Mouse (Mus musculus): ENCODE results near the gene Slc39a3. TPM values are rescaled to one million over a fixed set of nuclear protein-coding genes. Genes with fewer than 3 reads are reported as not detected.

Gene Slc39a3
- polyA plus RNA-seq, 1 experiment from 2014 or later: 14.3 TPM

DNA sequence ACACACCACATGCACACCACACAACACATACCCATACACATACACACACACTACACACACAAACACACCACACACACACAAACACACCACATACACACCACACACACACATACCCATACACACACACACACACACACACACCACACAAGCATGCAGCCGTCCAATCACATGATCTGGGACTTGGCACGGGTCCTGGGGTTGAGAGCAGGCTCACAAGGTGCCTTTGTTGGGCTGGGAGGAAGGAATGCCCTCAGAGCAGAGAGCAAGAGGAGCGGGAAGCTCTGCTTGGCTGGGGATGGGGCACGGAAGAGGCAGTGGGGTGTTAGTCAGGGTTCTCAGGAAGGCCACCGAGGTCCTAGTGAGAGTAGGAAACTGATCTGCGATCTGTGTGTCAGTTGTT is 26.4 kb downstream of the Slc39a3 start:
- CTCF ChIA-PET: interaction anchor here (1.2 kb wide), 1 partner anchor 16 kb away, joined by 3 read pairs; no protein-coding TSS in a partner anchor
- in situ Hi-C loops (cut with MboI; ENCODE audit: low pct_unique_long_range_greater_than_20kb): no loop called here
- POLR2A ChIA-PET: no interaction called here
- TF ChIP-seq CTCF (IDR thresholded peaks at IDR 0.05): no peak
- ATAC-seq (no peak), DNase-seq (ENCODE audit: low read depth, low spot score) (no peak)
- no peaks in the 10 kb centered on the region for H3K27me3 ChIP-seq

DNA sequence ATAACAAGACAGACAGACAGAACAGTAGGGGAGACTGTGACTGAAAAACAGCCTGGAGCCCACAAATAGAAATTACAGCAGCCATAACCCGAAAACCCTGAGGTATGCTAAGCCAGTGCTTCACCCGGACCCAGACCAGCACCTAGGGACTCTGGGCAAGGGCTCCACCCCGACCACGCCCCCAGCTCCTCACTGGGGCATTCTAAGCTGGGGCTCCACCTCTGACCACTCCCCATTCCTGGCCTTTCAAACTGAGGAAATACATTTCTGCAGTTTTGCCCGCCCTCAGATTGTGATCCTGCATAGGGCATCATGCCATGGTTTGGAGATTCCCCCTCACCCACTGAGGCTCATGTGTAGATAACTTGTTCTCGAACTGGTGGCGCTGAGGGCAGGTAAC is 30.0 kb downstream of the Slc39a3 start:
- DNase-seq (ENCODE audit: low read depth, low spot score): no peak
- ATAC-seq: no peak
- CTCF ChIA-PET: no interaction called here
- no peaks in the 10 kb centered on the region for H3K27me3 ChIP-seq
- in situ Hi-C loops (cut with MboI; ENCODE audit: low pct_unique_long_range_greater_than_20kb): no loop called here
- no peak for TF ChIP-seq CTCF (IDR thresholded peaks at IDR 0.05)
- POLR2A ChIA-PET: no interaction called here

DNA sequence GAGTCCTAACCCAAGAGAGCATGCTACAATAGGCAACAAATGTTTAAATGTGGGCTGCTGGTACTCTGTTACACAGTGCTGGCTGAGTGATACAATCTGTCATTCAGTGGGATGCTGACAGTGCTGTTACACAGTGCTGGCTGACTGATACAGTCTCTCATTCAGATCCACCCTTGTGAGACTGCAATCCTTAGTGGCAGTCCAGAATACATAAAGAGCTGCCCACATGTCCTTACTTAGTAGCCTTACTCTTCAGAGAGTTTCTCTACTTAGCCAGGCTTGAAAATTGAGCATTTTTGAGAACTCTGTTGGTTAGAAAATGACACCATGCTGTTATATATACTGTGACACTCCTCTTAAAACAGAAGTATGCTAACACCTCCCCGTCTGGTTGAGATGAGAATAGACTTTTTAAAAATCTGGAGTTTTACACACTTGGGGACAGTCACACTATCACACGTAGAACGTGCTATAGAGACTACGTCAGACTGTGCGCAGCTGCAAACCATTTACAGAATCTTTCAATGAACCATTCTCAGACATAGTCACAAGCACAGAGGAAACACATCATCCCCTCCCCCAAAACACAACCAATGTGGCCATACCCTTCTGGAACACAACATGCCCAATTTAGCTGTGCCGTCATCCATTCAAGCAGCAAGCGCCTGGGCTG is 31.1 kb downstream of the Slc39a3 start:
- TF ChIP-seq CTCF (IDR thresholded peaks at IDR 0.05): no peak
- in situ Hi-C loops (cut with MboI; ENCODE audit: low pct_unique_long_range_greater_than_20kb): no loop called here
- no peaks in the 10 kb centered on the region for H3K27me3 ChIP-seq
- POLR2A ChIA-PET: no interaction called here
- ATAC-seq: no peak
- CTCF ChIA-PET: no interaction called here
- no peak for DNase-seq (ENCODE audit: low read depth, low spot score)

DNA sequence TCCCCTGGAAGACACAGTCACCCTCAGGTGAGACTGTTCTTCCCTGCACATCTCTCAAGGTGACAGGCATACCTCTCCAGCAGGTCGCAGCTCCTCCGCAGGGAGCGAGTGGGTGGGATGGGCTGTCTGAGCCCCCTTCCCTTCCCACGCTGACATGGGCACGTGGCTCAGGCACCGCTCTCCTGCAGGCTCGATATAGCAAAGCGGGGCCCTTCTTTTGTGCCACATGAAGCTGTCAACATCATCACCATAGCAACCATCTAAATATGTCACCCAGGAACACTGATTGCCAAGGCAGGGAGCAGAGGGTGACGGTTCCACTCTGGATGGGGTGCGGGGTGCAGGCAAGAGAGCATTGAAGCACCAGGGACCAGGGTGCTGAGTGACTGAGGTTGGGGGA is 36.1 kb downstream of the Slc39a3 start:
- CTCF ChIA-PET: interaction anchor here (1.6 to 2.0 kb wide), 2 partner anchors 14 to 40 kb away, joined by 4 to 6 read pairs; partner anchors contain the start of gene Gng7
- no peak for TF ChIP-seq CTCF (IDR thresholded peaks at IDR 0.05)
- POLR2A ChIA-PET: no interaction called here
- ATAC-seq (no peak), DNase-seq (ENCODE audit: low read depth, low spot score) (no peak)
- no peaks in the 10 kb centered on the region for H3K27me3 ChIP-seq
- in situ Hi-C loops (cut with MboI; ENCODE audit: low pct_unique_long_range_greater_than_20kb): no loop called here

DNA sequence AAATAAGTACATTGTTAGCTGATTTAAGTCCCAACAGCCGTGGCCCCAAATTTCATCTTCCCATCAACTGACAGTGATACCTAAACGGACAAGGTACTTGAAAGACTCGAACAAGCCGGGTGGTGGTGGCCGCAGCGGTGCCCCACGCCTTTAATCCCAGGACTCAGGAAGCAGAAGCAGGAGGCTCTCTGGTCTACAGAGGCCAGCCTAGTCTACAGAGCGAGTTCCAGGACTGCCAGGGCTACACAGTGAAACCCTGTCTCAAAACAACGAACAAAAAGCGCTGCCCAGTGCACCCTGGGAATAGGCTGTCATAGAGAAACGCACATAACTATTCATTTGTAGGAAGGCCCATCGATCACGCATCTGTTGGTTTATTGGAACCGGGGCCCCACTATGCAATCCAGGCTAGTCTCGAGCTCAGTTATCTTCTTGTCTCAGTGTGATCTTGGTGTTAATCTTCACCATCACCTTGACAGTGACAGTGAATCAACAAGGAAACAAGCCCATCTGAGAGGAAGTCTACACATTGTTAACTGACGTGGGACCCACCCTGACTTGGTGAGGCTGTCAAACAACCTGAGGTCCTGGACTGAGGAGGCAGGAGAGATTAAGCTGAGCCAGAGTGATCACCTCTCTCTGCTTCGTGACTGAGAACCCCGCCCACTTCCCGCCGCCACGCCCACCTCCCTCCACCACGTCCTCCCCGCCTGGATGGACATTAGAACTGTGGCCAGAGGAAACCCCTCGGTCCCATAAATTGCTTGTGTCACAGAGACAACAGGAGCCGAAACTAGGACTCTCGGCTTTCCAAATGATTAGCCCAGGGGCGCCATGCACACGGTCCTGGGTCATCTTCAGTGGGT is 36.8 kb downstream of the Slc39a3 start:
- in situ Hi-C loops (cut with MboI; ENCODE audit: low pct_unique_long_range_greater_than_20kb): no loop called here
- ChIA-PET POLR2A (no interaction called here), CTCF (interaction anchor here (0.6 to 2.0 kb wide), 4 partner anchors 10 to 82 kb away, joined by 3 to 9 read pairs (median 3); no protein-coding TSS in a partner anchor)
- H3K27me3 ChIP-seq: no peaks in the 10 kb centered on the region
- DNase-seq (ENCODE audit: low read depth, low spot score) (no peak), ATAC-seq (no peak)
- no peak for TF ChIP-seq CTCF (IDR thresholded peaks at IDR 0.05)

DNA sequence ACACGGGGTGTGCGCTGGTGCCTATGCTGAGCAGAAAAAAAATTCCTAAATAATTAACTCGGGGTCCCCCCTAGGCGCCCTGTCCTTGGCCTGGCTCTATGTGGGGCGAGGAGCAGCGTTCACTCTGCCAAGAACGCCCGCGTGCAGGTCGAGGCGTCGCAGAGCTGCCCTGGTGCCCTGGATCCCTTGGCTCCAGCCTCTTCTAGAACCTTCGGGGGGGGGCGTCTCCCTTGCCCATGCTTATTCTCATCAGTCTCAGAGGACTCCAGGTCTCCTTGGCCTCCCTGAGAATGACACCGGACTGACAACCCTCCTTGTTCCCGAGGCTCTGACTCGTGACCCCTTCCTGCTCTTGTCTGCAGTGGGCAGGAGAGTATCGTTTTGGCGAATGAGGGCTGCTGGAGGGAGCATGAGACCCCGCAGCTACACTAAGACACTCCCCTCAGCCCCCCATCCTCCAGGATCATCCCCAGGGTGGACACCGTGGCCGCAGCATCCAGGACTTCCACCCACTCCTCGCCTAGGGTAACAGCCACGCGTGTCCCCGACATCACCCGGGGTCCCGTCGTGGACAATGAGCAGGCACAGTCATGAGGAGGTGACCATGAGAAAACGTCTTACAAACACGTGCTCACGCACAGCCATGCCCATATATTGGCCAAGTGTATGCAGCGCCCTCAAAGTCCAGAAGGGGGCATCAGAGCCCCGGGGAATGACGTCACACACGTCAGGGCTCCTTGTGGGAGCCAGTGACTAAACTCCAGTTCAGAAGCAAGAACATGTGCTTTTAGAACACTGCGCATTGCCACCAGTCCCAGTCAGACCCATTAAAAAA is 37.6 kb downstream of the Slc39a3 start:
- in situ Hi-C loops (cut with MboI; ENCODE audit: low pct_unique_long_range_greater_than_20kb): loop anchor here (5.0 kb wide), 4 partner anchors 38 to 178 kb away; partner anchors contain the start of genes Eef2 and Slc39a3

DNA sequence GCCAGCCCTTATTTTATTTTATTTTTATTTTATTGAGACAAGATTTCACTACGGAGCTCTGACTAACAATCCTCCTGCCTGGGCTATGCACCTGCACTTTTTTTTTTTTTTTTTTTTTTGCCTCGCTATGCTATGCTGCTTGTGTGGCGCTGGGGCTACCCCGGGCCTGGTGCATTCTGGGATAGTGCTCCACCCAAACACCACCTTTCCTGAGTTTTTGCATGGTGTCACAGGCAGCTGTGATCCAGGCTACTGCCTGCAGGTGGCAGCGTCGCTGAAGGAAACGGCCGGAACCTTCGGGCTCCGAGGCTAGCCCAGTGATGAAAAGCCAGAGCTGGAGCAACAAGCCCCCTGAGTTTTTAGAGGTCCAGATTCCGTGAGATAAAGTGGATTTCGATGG is 38.4 kb downstream of the Slc39a3 start:
- no peak for TF ChIP-seq CTCF (IDR thresholded peaks at IDR 0.05)
- ChIA-PET POLR2A (interaction anchor here (0.7 to 1.6 kb wide), 3 partner anchors 39 to 252 kb away, joined by 3 to 4 read pairs (median 4); partner anchors contain the start of gene Slc39a3), CTCF (interaction anchor here (0.8 to 2.0 kb wide), 8 partner anchors 36 to 118 kb away, joined by 3 to 10 read pairs (median 3); partner anchors contain the start of gene Slc39a3)
- no peak for ATAC-seq
- no peaks in the 10 kb centered on the region for H3K27me3 ChIP-seq
- no peak for DNase-seq (ENCODE audit: low read depth, low spot score)
- in situ Hi-C loops (cut with MboI; ENCODE audit: low pct_unique_long_range_greater_than_20kb): loop anchor here (5.0 kb wide), 4 partner anchors 39 to 179 kb away; partner anchors contain the start of genes Eef2 and Slc39a3

More for the DNA sequence above, 37.6 kb downstream of the Slc39a3 start:
- ChIA-PET POLR2A (interaction anchor here (0.9 to 1.6 kb wide), 2 partner anchors 38 to 60 kb away, joined by 3 to 4 read pairs; partner anchors contain the start of gene Slc39a3), CTCF (interaction anchor here (0.6 to 2.0 kb wide), 11 partner anchors 9 to 119 kb away, joined by 3 to 10 read pairs (median 3); partner anchors contain the start of gene Slc39a3)
- DNase-seq (ENCODE audit: low read depth, low spot score): peak; percentile 43
- no peak for TF ChIP-seq CTCF (IDR thresholded peaks at IDR 0.05)
- H3K27me3 ChIP-seq: no peaks in the 10 kb centered on the region
- peak; percentile 45 for ATAC-seq

DNA sequence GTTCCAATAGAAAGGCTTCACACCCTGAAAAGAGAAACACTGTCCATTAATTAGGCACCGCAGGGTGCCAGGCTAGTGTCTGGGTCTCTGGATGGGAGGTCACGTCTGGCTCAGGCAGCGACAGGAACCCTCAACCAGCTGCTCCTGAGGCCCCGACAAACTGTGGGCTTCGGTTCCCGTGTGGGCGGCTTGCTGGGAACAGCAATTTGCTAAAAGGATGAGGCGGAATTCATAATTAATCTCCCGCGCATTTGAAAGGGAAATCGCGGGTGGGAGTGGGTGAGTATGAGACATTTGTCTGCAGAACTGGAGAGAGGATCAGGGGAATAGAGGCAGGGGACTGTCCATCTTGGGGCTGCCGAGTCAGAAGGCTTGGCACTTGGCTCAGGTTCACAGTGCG is 39.2 kb downstream of the Slc39a3 start:
- no peak for TF ChIP-seq CTCF (IDR thresholded peaks at IDR 0.05)
- in situ Hi-C loops (cut with MboI; ENCODE audit: low pct_unique_long_range_greater_than_20kb): loop anchor here (5.0 kb wide), 4 partner anchors 39 to 179 kb away; partner anchors contain the start of genes Eef2 and Slc39a3
- H3K27me3 ChIP-seq: no peaks in the 10 kb centered on the region
- ChIA-PET CTCF (interaction anchor here (1.2 to 10.2 kb wide), 3 partner anchors 39 to 70 kb away, joined by 3 to 130 read pairs (median 10); partner anchors contain the start of genes Gadd45b and Slc39a3), POLR2A (interaction anchor here (0.7 to 1.6 kb wide), 2 partner anchors 40 to 251 kb away, joined by 3 to 4 read pairs; partner anchors contain the start of gene Slc39a3)
- DNase-seq (ENCODE audit: low read depth, low spot score): no peak
- ATAC-seq: no peak

DNA sequence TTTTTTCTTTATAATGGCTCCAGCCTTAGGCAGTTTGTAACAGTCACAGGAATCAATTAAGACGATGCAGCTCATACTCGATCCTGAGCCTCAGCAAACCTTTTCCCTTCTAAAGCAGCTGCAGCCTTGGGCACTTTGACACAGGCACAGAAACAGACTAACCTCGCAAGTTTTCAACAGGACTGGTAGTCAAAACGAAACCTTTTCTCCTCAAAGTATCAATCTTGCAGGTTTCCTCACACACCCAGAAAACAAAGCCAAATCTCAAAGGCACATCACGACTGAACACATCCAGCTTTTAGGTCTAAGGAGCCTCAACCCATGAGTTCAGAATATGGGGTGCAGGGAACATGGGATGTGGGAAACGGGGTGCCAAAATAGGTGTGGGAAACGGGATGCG is 39.9 kb downstream of the Slc39a3 start:
- ChIA-PET CTCF (interaction anchor here (3.0 to 10.2 kb wide), 2 partner anchors 69 to 117 kb away, joined by 21 to 130 read pairs; partner anchors contain the start of gene Gadd45b), POLR2A (no interaction called here)
- in situ Hi-C loops (cut with MboI; ENCODE audit: low pct_unique_long_range_greater_than_20kb): loop anchor here (5.0 kb wide), 4 partner anchors 40 to 180 kb away; partner anchors contain the start of genes Eef2 and Slc39a3
- TF ChIP-seq CTCF (IDR thresholded peaks at IDR 0.05): no peak
- no peaks in the 10 kb centered on the region for H3K27me3 ChIP-seq
- no peak for ATAC-seq
- no peak for DNase-seq (ENCODE audit: low read depth, low spot score)

Data from Patski (cell line).